Mouse (Mus musculus): Measurements from ENCODE around the gene Pate2.
"Not testable (repeated sequence)": the region's sequence is repeated elsewhere in the genome, so short reads cannot be mapped to it uniquely, and the experiment has no call there.

DNA sequence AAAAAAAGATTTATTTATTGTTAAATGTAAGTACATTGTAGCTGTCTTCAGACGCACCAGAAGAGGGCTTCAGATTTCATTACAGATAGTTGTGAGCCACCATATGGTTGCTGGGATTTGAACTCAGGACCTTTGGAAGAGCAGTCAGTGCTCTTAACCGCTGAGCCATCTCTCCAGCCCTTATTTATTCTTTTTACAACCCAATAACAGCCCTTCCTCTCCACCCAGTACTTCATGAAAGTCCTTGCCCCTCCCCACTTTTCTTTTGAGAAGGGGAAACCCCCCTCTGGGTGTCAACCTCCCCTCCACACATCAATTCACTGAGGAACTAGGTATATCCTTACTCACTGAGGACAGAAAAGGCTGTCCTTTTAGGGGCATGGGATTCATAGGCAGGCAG, 46.7 kb downstream of the Pate2 start:
- not testable (repeated sequence) for TF ChIP-seq POLR2A (IDR thresholded peaks at IDR 0.05; ENCODE audit: control insufficient read depth, low read depth, low read length); CTCF (IDR thresholded peaks at IDR 0.05; ENCODE audit: control insufficient read depth, insufficient read depth, insufficient replicate concordance, low read depth, low read length)
